Mouse (Mus musculus) thymus, adult 18-20 months (tissue): Measurements from ENCODE around the gene Grhl1.
A peak's percentile ranks its signal among the peaks of the same experiment; 100 is the strongest.
"Not testable (repeated sequence)": the region's sequence is repeated elsewhere in the genome, so short reads cannot be mapped to it uniquely, and the experiment has no call there.

Experiments
- DNase-seq, 2 experiments: peaks; one replicate each; pipeline ENCODE4 v3.0.0; 2022; ENCODE audit warnings: mixed read lengths in 2 of 2

The Grhl1 gene

DNA sequence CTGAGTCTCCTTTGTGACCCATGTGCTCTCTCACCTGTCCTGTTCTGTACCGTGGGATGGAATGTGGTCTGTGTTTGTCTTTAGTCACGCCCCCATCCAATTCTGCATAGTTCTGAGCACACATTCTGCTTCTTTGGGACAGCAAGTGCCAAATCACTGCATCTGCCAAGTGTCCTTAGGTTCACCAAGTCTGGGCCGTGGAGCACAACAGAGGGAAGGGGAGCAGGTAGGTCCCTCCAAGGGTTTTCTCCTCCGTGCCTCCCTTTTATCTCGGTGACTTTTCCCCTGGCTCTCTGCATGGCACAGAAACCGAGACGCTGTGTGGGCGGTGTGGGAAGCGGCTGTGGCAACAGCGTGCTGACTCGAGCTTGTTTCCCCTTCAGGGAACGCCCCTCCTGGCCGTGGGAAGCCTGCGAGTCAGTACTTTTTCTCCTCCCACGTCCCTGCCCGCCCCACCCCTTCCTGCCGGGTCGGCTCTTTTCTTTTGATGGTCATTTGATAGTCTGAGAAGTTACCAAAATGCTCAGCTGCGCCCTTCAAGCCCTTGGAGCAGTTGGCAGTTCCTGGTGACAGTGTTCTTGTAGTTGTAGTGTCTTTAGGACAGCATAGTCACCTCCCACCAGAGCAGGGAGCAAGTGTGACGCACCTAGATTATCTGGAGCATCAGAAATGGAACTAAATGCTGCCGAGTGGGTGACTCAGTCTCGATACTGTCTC, 21.0 kb downstream of the Grhl1 start:
- peak; percentile 70 to 79 for DNase-seq

DNA sequence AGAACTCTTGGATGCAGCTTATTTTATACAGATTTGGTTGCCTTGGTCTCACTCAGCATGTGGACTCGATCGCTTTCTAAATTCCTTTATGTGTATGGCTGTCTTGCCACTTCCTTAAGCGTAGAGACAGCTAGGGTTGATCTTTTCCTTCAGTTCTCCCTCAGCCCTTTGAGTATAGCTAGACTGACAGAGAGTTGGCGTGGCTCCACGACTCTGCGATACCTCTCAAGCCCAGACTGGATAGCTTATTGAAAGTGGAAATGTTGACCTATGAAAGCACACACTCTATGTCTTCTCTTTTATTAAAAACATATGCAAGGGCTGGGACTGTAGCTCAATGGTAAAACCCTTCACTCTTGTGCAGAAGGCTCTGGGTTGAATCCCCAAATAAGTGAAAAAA, 25.3 kb downstream of the Grhl1 start:
- DNase-seq: no peak

DNA sequence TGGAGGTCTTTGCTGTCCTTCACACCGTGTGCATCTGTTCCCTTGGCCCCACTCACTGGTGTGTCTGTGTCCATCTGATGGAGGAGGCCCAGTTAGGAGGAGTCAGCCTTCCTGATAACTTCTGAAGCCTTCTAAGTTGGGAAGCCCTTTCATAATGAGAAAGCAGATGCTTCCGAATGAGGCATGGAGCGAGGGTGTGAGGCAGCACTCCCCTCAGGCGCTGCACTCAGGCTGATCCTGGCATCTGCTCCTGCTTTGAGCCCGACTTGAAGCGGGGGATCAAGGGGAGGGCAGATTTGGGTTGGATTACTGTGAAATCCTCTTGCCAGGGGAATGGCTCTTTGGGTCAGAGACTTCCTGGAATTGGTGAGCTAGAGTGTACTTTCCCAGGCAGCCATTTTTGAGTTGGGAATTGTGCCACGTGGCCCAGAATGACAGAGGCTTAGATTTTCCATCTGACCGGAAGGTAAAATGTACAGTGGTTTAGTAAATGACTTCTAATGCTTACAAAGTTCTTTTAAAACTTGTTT, 27.3 kb downstream of the Grhl1 start:
- DNase-seq: no peak

DNA sequence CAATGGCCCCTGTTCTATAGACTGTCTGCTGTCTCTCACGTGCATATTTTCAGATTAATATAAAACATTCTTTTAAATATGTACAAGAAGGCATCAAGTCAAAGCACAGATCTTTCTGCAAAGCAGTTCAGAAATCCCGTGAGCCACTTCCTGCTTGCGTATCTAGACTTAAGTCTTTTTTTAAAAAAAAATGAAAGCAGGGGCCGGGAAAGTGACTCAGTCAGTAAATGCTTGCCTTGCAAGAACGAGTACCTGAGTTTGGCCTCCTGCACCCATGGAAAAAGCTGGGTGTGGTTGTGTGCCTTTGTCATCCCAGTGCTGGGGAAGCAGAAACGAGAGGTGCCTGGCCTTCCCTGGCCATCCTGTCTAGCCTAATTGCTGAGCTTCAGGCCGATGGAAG, 28.0 kb downstream of the Grhl1 start:
- no peak for DNase-seq

DNA sequence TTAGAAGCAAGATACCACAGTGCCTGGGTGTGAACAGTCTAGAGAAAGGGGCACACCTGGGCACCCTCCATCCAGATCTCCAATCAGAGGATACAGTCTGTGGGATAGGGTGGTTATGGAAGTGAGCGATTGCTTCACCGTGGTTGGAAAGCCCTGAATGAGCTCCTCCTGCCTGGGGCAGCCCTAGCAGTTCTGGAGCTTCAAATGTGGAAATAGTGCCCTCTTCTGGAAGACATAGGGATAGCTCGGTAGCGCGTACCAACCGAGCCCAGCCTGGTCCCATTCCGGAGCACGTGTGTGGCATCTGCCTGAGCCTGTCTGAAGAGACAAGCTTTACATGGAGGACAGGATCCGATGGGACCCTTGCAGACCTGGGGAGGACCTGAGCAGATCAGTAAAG, 28.7 kb downstream of the Grhl1 start:
- peak; percentile 31 to 41 for DNase-seq

DNA sequence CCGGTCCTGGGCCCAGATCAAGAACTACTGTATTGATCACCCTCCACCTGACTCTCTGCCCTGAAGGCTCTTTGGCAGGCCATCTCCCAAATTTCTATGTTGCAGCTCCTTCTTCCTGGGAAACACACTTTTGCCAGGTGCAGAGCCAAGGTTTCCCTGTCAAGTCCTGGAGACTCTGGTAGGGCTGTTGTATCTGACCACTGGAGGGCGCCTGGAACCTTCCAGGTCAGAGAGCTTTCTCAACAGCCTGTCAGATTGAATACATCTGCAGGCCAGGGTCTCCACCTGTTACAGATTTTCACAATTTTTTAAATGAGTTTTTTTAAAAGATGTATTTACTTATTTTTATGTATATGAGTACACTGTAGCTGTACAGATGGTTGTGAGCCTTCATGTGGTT, 31.2 kb downstream of the Grhl1 start:
- peak; percentile 26 to 32 for DNase-seq

DNA sequence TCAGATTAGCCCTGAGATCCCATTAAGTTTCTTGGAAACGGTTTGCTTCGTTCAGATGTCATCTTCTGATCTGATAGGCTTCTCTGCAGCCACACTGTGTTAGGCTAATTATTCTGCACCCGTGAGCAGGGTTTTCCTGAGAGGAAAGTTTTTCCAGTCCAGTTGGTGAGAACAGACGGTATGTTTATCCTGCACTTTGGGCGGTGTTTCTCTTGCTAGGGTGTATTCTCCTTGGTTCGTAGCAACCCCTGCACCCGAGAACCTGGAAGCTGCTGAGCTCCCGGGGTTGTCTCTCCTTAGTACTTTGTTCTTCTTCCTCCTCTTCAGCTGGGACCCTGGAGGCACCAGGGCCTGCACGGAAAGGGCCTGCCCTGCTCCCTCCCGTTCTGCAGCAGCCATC, 34.1 kb downstream of the Grhl1 start:
- no peak for DNase-seq

DNA sequence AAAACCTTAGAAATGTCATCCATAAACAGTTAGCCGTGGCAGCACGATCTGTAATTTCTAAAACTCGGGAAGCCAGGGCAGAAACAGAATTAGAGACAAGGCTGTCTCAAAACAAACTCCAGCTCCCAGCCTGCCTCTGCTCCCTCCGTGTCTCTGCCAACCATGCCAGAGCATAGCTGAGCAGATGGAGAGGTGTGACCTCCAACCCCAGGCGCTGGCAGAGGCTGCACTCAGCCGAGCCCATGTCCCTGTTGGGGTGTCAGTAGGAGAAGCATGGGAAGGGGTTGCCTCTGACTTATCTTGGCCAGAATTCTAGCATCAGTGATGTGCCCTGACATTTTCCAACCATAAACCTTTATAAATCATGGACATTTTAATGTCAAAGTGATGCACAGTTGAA, 40.5 kb downstream of the Grhl1 start:
- DNase-seq: no peak

DNA sequence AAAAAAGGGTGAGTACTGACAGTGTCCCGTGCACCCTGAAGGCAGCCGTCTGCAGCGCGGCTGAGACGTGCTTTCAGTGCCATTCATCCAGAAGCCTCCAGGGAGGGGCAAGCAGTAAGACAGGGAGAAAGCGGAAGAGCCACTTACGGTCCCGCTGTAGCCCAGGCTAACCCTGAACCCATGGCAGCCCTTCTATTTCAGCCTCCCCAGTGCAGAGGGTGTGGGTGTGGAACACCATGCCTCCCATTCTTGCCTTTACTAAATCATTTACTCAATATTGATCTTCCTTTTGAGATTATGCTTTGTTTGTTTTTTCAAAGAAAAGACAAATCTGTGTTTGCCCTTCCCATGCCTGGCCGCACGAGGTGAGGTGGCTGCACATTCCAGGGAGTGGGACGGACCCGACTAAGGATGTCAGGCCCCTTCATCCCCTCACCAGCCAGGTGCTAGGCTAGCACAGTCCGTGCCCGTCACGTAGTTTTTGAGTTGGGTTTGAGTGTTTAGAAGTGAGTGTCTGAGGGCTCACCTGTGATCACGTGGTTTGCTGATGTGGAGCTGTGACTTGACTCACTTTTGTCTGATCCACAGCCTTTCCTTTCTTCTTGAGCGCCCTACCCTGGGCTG, 42.5 kb downstream of the Grhl1 start:
- no peak for DNase-seq

DNA sequence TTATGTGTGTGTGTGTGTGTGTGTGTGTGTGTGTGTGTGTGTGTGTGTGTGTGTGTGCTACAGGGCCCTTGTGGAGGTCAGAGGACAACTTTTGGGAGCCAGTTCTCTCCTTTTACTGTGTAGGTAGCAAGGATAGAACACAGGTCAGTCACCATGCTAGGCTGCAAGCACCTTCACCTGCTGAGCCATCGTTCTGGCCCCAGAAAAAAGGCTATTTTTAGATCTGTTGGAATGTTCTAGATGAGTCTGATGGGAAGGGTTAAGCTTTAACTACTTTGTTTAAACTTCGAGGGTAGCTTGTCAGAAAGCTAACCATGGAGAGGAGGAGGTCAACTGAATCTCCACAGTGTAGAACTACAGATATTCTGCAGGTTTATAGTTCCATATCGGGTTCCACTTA, 43.1 kb downstream of the Grhl1 start:
- DNase-seq: no peak

DNA sequence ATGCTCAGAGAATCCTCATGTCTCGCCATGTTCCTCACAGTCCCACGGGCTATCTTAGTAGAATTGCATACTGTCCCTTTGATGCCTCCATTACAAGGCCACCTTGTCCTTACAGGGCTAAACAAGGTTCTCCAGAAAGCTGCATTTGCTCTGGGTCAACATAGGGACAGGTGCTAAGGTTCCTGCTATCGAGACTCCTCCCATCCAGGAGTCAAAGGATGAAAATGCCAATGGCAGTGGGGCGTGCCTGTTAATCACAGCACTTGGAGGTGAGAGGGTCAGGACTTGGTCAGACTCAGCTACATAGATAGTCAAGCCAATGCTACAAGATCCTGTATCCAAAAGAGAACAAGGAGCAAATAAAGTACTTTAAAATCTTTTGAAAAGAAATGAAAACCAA, 47.4 kb downstream of the Grhl1 start:
- DNase-seq: no peak

DNA sequence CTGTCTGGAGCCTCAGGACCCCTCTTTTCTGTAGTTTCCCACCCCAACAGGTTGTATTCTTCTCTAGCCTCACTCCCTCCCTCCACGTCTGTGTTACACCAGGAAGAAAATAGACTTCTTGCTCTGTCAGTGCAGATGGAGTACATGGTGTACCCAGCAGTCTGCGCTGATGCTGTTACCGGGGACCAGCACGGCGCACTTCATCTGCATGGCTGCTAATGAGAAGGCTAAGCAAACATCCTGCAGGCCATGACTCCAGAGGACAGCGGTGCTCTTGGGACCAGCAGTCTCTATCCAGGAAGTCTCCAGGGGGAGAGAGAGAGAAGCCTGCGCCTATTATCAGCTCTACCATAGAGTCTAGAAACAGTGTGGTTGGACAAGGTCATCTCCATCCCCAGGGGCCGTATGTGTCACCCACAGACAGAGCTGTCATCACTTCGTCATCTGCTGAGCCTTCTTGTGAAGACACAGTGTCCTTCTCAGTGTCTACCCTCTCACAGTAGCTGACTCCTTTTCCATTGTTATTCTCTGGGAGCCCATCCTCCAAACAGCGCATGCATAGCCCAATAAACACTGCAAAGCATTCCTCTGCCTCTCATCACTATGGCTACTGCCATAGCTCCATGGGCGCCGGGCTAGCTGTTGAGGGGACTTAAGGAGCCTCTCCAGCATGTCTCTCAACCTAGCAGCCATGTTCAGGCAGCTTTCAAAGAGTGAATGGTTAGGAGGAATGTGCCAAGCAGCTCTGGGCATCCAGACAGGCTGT, 51.6 kb downstream of the Grhl1 start:
- DNase-seq: no peak

DNA sequence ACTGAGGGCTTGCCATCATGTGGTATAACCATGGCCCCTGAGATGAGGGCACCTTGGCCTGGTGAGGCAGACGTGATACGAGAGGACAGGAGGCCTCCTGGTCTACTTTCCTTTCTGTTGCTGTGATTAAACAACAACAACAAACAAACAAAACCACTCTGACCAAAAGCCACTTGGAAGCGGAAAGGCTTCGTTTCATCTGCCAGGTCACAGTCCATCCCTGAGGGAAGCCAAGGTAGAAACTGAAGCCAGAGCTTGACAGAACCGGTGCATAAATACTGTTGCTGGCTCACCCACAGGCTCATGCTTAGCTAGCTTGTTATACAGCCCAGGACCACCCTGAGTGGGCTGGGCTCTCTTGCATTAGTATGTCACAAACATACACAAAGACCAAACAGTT, 54.3 kb downstream of the Grhl1 start:
- DNase-seq: no peak

DNA sequence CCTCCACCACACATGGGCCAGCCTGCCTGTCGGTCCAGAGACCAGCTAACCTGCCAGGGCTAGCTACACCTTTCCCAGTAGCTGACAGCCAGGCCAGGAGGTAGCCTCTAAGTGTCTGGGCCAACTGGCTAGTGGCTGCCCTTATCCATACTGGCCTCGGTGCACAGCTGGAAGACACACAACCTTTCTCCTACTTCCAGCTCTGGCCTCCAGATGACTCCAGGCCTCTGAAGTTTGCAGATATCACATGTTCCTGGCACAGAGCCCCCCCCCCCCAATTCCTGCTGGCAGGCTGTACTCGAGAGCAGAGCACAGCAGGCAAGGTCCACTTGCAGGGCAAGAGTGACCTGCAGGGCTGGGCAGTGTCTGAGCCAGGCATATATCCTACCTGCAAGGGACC, 55.1 kb downstream of the Grhl1 start:
- DNase-seq: no peak

DNA sequence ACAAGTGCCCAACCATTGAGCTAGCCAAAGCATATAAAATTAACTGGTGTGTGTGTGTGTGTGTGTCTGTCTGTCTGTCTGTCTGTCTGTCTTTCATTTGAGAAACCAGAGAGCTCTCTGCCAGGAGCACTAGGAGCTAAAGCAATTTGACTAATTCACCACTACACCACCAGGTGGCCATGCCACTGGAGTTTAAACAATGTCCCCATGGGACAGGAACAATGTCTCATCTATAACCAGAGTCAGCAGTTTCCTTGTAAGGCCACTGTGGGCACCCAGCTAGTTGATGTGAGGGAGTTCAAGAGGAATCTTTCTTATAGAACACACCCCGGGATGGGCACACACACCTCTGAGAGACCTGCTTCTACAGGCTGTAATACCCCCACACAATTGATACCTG, 58.1 kb downstream of the Grhl1 start:
- DNase-seq: no peak

DNA sequence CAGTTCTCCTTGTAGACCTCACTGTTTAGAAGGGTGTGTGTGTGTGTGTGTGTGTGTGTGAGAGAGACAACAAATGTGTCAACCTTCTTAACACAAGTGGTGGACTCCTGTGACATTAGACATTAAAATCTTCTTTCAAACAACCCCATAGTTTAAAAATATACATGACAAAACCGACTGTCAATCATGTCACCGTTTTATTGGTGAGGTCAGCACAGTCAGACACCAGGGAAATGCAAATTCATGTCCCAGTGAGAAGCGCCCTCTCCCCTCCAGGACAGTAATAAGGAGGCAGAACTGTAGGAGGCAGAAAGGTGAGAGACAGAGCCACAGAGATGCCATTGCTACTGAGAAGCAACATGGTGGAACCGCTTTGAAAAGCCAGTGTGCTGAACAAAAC, 60.3 kb downstream of the Grhl1 start:
- no peak for DNase-seq

DNA sequence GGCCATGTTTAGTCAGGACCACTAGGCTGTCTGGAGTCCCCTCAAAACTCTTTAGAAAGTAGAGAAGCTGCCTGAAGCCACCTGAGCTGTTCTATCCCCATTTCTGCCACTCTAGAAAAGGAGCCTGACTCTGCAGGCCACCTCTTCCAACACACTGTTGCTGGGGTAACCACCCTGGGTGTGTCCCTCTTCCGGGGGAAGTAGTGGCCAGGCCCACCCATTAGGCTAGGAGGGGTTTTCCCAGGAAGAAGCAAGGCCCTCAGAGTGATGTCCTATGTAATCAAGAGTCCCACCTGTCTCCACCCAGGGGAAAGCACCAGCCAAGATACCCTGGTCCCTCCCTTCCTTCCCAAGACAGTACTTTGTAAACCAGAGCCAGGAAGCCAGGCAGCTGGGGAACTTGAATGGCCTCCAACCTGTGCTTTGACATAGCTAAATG, 61.7 kb downstream of the Grhl1 start:
- no peak for DNase-seq

DNA sequence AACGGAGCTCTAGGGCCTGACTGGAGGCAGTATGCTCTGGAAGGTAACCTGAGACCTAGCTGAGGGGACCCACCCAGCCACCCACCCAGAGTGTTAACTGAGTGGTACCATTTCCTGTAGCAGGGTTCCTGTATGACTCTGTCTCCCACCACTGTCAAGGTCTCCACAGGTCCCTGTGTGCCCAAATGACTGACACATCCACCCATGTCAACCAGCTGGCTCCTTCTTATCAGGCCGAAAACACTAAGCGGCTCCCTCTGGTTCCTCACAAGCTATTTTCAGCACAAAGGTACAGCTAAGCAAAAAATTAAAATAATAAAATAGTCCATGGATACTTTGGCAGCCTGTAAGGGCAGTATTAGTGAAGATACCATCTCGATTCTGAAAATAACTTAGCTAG, 62.1 kb downstream of the Grhl1 start:
- DNase-seq: no peak

DNA sequence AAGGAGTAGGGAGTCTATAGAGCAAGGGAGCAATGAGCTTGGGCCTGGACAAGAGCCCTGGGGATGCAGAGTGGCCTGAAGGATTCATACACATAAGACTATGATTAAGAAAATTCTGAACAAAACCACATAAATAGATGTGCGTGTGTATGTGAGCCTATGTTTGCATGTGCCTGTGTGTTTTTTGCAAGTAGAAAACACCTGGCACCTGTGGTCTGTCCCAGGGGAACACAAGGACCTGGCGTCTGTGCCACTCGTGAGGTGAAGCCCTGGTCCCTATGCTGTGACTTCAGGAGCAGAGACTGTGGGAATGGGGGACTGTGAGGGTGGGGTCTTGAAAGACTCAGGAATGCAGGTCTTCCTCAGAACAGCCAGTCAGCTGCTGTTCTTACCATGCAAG, 62.6 kb downstream of the Grhl1 start:
- no peak for DNase-seq

DNA sequence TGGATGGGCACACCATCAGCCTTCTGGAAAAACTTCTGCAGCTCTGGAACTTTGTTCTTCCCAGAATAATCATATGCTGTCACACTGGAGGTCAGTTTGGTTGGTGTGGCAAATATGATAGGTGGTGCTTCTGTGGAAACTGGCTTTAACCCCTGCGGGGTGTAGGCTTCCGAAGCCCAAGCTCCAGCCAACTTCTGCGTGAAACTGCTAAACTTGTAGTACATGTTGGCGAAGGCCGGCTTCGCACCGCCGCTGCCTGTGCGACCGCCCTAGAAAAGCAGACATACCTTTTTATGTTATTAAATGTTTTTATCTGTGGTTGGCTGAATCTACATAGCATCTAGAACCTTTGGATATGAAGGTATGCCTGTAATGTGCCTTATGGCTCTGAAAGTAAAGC, 66.7 kb downstream of the Grhl1 start:
- DNase-seq: not testable (repeated sequence)

DNA sequence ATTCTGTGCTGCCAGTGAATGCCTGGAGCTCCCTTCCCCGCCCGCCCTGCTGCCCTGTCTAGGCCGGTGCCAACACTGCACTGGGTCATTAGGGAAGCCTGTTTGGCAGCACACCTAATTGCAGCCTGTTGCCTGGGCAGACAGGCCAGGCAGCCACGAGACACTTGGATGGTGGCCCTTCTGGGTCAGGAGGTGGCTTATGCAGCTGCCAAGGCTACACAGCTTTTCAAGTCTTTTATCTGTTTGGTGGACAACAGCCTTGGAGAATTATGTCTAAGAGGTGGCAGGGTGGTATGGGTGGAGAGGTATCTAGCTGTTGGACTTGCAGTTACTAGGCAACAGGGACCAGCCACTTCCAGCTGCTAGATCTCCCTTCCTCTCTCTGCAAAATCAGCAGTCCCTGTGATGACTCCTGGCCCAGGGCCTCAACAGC, 70.3 kb downstream of the Grhl1 start:
- DNase-seq: no peak

DNA sequence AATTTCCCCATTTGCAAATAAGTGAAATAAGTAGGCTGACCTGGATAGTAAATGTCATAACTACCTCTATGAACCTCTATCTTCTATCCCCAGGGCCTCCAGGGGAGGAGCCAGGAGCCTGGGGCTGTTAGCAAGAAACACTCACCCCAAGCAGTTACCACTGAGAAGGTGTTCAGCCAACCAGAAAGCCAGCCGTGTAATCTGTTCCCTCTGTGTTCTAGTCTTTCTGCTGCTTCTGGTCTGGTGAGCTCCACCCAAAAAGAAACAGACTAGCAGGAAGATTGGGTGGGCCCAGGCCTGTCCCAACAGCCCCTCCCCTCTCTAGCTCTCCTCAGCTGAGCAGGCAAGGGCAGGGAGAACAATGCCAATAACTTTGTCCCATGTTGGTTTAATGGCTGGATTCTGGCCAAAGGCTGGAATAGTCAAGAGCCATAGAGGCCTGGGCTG, 72.1 kb downstream of the Grhl1 start:
- no peak for DNase-seq

DNA sequence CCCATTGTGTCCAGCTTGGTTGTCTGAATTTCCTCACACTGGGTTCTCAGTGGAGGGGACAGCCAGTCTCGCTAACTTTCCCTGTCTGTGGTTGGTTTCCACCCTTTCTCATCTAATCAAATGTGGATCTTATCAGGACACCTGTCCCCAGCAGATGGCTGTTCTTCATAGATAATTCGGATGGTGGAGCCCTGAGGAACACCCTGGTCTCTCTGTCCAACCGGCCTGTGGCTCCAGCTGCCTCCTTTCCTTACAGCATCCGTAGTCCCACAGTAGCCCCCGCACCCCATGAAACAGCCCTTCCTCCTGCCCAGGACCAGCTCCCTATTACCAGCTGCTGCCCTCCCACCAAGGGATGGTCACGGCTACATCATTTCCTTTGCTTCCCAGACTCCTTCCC, 73.8 kb downstream of the Grhl1 start:
- no peak for DNase-seq

DNA sequence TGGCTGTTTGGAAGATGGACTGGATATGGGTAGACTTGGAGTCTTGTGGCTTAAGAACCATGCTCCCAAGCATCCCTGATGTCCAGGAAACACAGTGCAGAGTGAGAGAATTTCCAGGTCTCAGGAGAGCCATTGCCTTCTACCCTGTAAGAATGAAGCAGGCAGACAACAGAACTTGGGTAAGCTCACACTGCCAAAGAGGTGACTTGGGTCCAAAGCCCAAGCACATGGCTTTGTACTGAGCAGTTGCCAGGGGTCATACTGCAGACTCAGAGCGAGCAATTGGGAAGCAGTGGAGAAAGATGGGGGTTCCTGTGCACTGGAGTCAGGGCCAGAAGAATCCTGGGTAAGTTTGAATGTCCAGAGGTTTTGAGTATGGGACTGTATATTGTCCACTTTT, 76.0 kb downstream of the Grhl1 start:
- no peak for DNase-seq
